Mouse (Mus musculus) kidney, adult 8-10 months (tissue): ENCODE measurements around the gene Sprr2k.

Source experiments
- DNase-seq, 2 experiments: peaks; one replicate each; pipeline ENCODE4 v3.0.0; 2022

The Sprr2k gene

GRCm38 (mm10) chr3:92432282-92432681, at the start of gene Sprr2k:
Sprr2k (plus strand) TSS chr3:92432582.
- no peak for DNase-seq

- no peak for DNase-seq
Measured at GRCm38 (mm10) chr3:92385385-92385784, 47.0 kb upstream of the Sprr2k start, which contains the start of gene Sprr2h. Sprr2h (plus strand) TSS chr3:92385685.

GRCm38 (mm10) chr3:92394301-92394700, 38.1 kb upstream of the Sprr2k start:
- no peak for DNase-seq

- no peak for DNase-seq
Measured at GRCm38 (mm10) chr3:92407691-92408090, 24.7 kb upstream of the Sprr2k start, which contains the start of gene Sprr2i. Sprr2i (plus strand) TSS chr3:92407991.

- DNase-seq: no peak
Measured at GRCm38 (mm10) chr3:92417782-92418181, 14.6 kb upstream of the Sprr2k start, which contains the start of gene Sprr2j-ps. Sprr2j-ps (plus strand) TSS chr3:92418082.

GRCm38 (mm10) chr3:92429323-92429722, 3.1 kb upstream of the Sprr2k start, which contains the start of gene Gm9774:
Gm9774 (minus strand) TSS chr3:92429423.
- no peak for DNase-seq

GRCm38 (mm10) chr3:92438689-92439088, 6.3 kb downstream of the Sprr2k start, which contains the start of gene Sprr1b:
Sprr1b (minus strand) TSS chr3:92438789.
- DNase-seq: no peak

- no peak for DNase-seq
Measured at GRCm38 (mm10) chr3:92440177-92440576, 7.8 kb downstream of the Sprr2k start.

- DNase-seq: no peak
Measured at GRCm38 (mm10) chr3:92455151-92455550, 22.8 kb downstream of the Sprr2k start.

GRCm38 (mm10) chr3:92458620-92459019, 26.2 kb downstream of the Sprr2k start, which contains the start of gene Sprr3:
Sprr3 (minus strand) TSS chr3:92458720.
- no peak for DNase-seq

- no peak for DNase-seq
Measured at GRCm38 (mm10) chr3:92466576-92466975, 34.2 kb downstream of the Sprr2k start.

- DNase-seq: no peak
Measured at GRCm38 (mm10) chr3:92467424-92467823, 35.0 kb downstream of the Sprr2k start.

- DNase-seq: no peak
Measured at GRCm38 (mm10) chr3:92470111-92470510, 37.7 kb downstream of the Sprr2k start.

GRCm38 (mm10) chr3:92481249-92481648, 48.9 kb downstream of the Sprr2k start:
- peak in 1 of 2 experiments; percentile 2 for DNase-seq
